Mouse (Mus musculus): ENCODE data around the gene Srrt. TPM values are rescaled to one million over a fixed set of nuclear protein-coding genes. Genes with fewer than 3 reads are reported as not detected.

The Srrt gene
- total RNA-seq, 4 experiments from 2014 or later: 164 to 219 (median 188) TPM

- no peak for DNase-seq (ENCODE audit: low spot score in 2 of 2)
These were observed 39.2 kb downstream of the Srrt start for GRCm38 (mm10) chr5:137268131-137268910.

GRCm38 (mm10) chr5:137264787-137265186 lies 42.7 kb downstream of the Srrt start:
- no peak for DNase-seq (ENCODE audit: low spot score in 2 of 2)

- DNase-seq (ENCODE audit: low spot score in 2 of 2): no peak
These were observed 43.4 kb downstream of the Srrt start for GRCm38 (mm10) chr5:137263897-137264720.

Small RNAs within 50 kb of the gene (microRNA-seq; reads per million reads assigned to microRNA genes)
- gene Mir7036 (1.3 to 1.5 reads per million in 2 experiments), gene Mir8116 (0 reads per million in 2 experiments)

Other genes starting within 250 kb of the Srrt start
- gene Serpine1, start 235.4 kb downstream of the Srrt start, total RNA-seq (2022): 1 to 10 TPM; 1.1 to 2.7 (median 1.9) TPM
- 1 to 10 TPM; 5.4 to 8.9 (median 7.4) TPM for gene Trim56, start 191.5 kb downstream of the Srrt start, total RNA-seq (2022)
- not detected for gene Muc3, start 158.4 kb downstream of the Srrt start, total RNA-seq (2022)
- 1 to 10 TPM; 3.6 to 5.6 (median 4.5) TPM for gene Muc3a, start 95.3 kb downstream of the Srrt start, total RNA-seq (2022)
- gene Ache, start 20.2 kb downstream of the Srrt start, total RNA-seq (2022): 10 to 100 TPM; 67.5 to 73.8 (median 70.9) TPM
- gene Ufsp1, start 13.0 kb downstream of the Srrt start, total RNA-seq (2022): 10 to 100 TPM; 14.0 to 16.8 (median 16.1) TPM
- gene Trip6, start 6.7 kb upstream of the Srrt start, total RNA-seq (2022): 1 to 10 TPM; 3.9 to 7.6 (median 5.1) TPM
- 10 to 100 TPM; 24.4 to 28.0 (median 26.5) TPM for gene Slc12a9, start 25.9 kb upstream of the Srrt start, total RNA-seq (2022)
- 1 to 10 TPM; 4.4 to 7.2 (median 5.2) TPM for gene Ephb4, start 42.4 kb upstream of the Srrt start, total RNA-seq (2022)
- gene Zan, start 169.4 kb upstream of the Srrt start, total RNA-seq (2022): under 1 TPM; 0.20 to 0.53 (median 0.29) TPM
- 10 to 100 TPM; 32.3 to 34.8 (median 32.8) TPM for gene Pop7, start 194.8 kb upstream of the Srrt start, total RNA-seq (2022)
- gene Gigyf1, start 210.9 kb upstream of the Srrt start, total RNA-seq (2022): 10 to 100 TPM; 62.1 to 65.2 (median 63.5) TPM
- not detected for gene Epo, start 225.6 kb upstream of the Srrt start, total RNA-seq (2022)
- 100 to 1,000 TPM; 654 to 672 (median 660) TPM for gene Gnb2, start 225.8 kb upstream of the Srrt start, total RNA-seq (2022)
- 100 to 1,000 TPM; 111 to 119 (median 113) TPM for gene Actl6b, start 245.8 kb upstream of the Srrt start, total RNA-seq (2022)